ENCODE assay signal across 28 mouse cellular contexts in genomic region chr7:48887973-48888372, GRCm38 (mm10). TPM values are rescaled to one million over a fixed set of nuclear protein-coding genes. Genes with fewer than 3 reads are reported as not detected.
DNase-seq lines count a peak whose midpoint lies in the region; ATAC-seq and TF ChIP-seq lines count a peak whose summit lies in the region.
"Had no signal": no experiment of that assay in that cellular context is flagged by ENCODE, and none has a peak within 500 bp of the region (broad histone marks: within the 10 kb centered on the region; RNA-seq: fewer than 3 reads in every experiment).

No protein-coding gene starts in this region.

- H3K4me2 ChIP-seq in kidney, postnatal 0 days (ENCODE audit: low read length) = no peak overlapping the region
- H3K4me2 ChIP-seq: forebrain, embryonic 15.5 days; intestine, embryonic 15.5 days; limb, embryonic 13.5 days; liver, embryonic 15.5 days; lung, embryonic 15.5 days; stomach, embryonic 15.5 days had no signal

- 21% methylated on average over 8 of the region's 8 CpGs for WGBS in heart, embryonic 10.5 days
- 19% methylated on average over 8 of the region's 8 CpGs for WGBS in kidney, postnatal 0 days

- peak overlapping the region; percentile 72 for H3K27ac ChIP-seq in heart, embryonic 10.5 days
- H3K27ac ChIP-seq in kidney, postnatal 0 days = no peak overlapping the region; the same call in 1 of the 2 replicates
- H3K27ac ChIP-seq: forebrain, embryonic 15.5 days; intestine, embryonic 15.5 days; layer of hippocampus, adult 2 months; limb, embryonic 13.5 days; liver, embryonic 15.5 days; lung, embryonic 15.5 days; stomach, embryonic 15.5 days had no signal

- intact Hi-C loops in left cerebral cortex, postnatal 36 days (cut with DNase I) = loop anchor here (10.0 kb wide), 1 partner anchor 377 kb away; no protein-coding TSS in a partner anchor

- no peaks in the 10 kb centered on the region for H3K9me3 ChIP-seq in heart, embryonic 10.5 days
- H3K9me3 ChIP-seq in kidney, postnatal 0 days (replicated peaks; ENCODE audit: low read length) = no peaks in the 10 kb centered on the region
- H3K9me3 ChIP-seq: forebrain, embryonic 15.5 days; G1E; intestine, embryonic 15.5 days; limb, embryonic 13.5 days; liver, embryonic 15.5 days; lung, embryonic 15.5 days; stomach, embryonic 15.5 days had no signal

- peaks cover 35% of the 10 kb centered on the region for H3K4me1 ChIP-seq in heart, embryonic 10.5 days
- H3K4me1 ChIP-seq in kidney, postnatal 0 days (replicated peaks; ENCODE audit: insufficient read depth, low read length) = peaks cover 9% of the 10 kb centered on the region
- H3K4me1 ChIP-seq: intestine, embryonic 15.5 days had no signal

- no peaks in the 10 kb centered on the region for H3K36me3 ChIP-seq in heart, embryonic 10.5 days
- H3K36me3 ChIP-seq in kidney, postnatal 0 days (ENCODE audit: insufficient read depth, low read length) = no peaks in the 10 kb centered on the region
- H3K36me3 ChIP-seq: forebrain, embryonic 15.5 days; G1E; intestine, embryonic 15.5 days; limb, embryonic 13.5 days; liver, embryonic 15.5 days; lung, embryonic 15.5 days; stomach, embryonic 15.5 days had no signal

- no peak for TF ChIP-seq CTCF in kidney, postnatal 0 days (IDR thresholded peaks at IDR 0.05; ENCODE audit: low read depth)

- H3K9ac ChIP-seq in kidney, postnatal 0 days (ENCODE audit: low read depth, low read length) = no peak overlapping the region
- H3K9ac ChIP-seq: forebrain, embryonic 15.5 days; intestine, embryonic 15.5 days; limb, embryonic 13.5 days; liver, embryonic 15.5 days; lung, embryonic 15.5 days; stomach, embryonic 15.5 days had no signal

- 0 out of 2 replicates have a peak, but pooled peaks have one; percentile 45 for ATAC-seq in kidney, postnatal 0 days (replicated peaks; ENCODE audit: low FRiP score, low read depth)
- peak; percentile 18 for ATAC-seq in granulocyte monocyte progenitor cell, adult 5-6 weeks (replicated peaks; ENCODE audit: poor library complexity, severe bottlenecking)
- ATAC-seq: forebrain, embryonic 15.5 days; hindbrain, embryonic 16.5 days had no signal

- no peak overlapping the region for H3K4me3 ChIP-seq in heart, embryonic 10.5 days
- H3K4me3 ChIP-seq in kidney, postnatal 0 days (replicated peaks; ENCODE audit: low read depth, low read length) = no peak overlapping the region
- H3K4me3 ChIP-seq: forebrain, embryonic 15.5 days; intestine, embryonic 15.5 days; layer of hippocampus, adult 2 months; limb, embryonic 13.5 days; liver, embryonic 15.5 days; lung, embryonic 15.5 days; stomach, embryonic 15.5 days had no signal

- no peak for DNase-seq in heart, embryonic 10.5 days (ENCODE audit: low spot score)
- no peak for DNase-seq in heart, adult 18-20 months
- peak; percentile 65 for DNase-seq in kidney, postnatal 0 days (ENCODE audit: low spot score)
- DNase-seq in kidney, postnatal 10 days = no peak
- DNase-seq in 3134 (ENCODE audit: extremely low read depth, insufficient read length, low spot score) = peak; percentile 78
- DNase-seq in left cerebral cortex, postnatal 36 days (ENCODE audit: low spot score in 2 of 2) = no peak
- DNase-seq: adrenal gland, adult 2 months; cerebellum, adult 11-12 months; cerebellum, postnatal 14 days; embryo, embryonic 11 days; gastrocnemius, postnatal 10 days; heart, adult 11 months; kidney, postnatal 14 days; lung, postnatal 36 days; thymus, postnatal 4 days had no signal

- H3K27me3 ChIP-seq in heart, embryonic 10.5 days (ENCODE audit: insufficient read depth, poor library complexity, severe bottlenecking) = no peaks in the 10 kb centered on the region; the same call in 1 of the 2 replicates
- H3K27me3 ChIP-seq in kidney, postnatal 0 days (ENCODE audit: insufficient read depth, low read length) = no peaks in the 10 kb centered on the region
- H3K27me3 ChIP-seq: intestine, embryonic 15.5 days; lung, embryonic 15.5 days; stomach, embryonic 15.5 days had no signal

RNA-seq across cellular contexts. Expression of gene E2f8, which starts 6.6 kb away (rescaled TPM):
- 21.9 and 25.4 TPM in 2 replicates for polyA plus RNA-seq in heart, embryonic 10.5 days (2016; fragmentation: Nextera tagmentation; extraction: Ambion mirVana)
- total RNA-seq in heart, adult 18-20 months (2021) = under 1 TPM; 0.45 to 0.82 TPM
- 5.5 and 7.3 TPM in 2 replicates for polyA plus RNA-seq in kidney, postnatal 0 days (2015; fragmentation: Nextera tagmentation; extraction: Ambion mirVana)
- total RNA-seq in granulocyte monocyte progenitor cell, adult 5-6 weeks (2014; fragmentation: Nextera tagmentation) = 92.7 and 99.0 TPM in 2 replicates
- total RNA-seq in granulocyte monocyte progenitor cell, adult 5-6 weeks (2017) = 29.6 and 41.6 TPM in 2 replicates
- total RNA-seq in left cerebral cortex, postnatal 36 days (2021) = under 1 TPM; 0.25 to 0.27 TPM

RNA-seq across cellular contexts. Expression of gene Nav2, which starts 20.5 kb away (rescaled TPM):
- polyA plus RNA-seq in heart, embryonic 10.5 days (2016; fragmentation: Nextera tagmentation; extraction: Ambion mirVana) = 23.3 and 27.7 TPM in 2 replicates
- 10 to 100 TPM; 35.5 to 45.2 TPM for total RNA-seq in heart, adult 18-20 months (2021)
- 10.1 and 12.7 TPM in 2 replicates for polyA plus RNA-seq in kidney, postnatal 0 days (2015; fragmentation: Nextera tagmentation; extraction: Ambion mirVana)
- 31.9 and 38.7 TPM in 2 replicates for total RNA-seq in granulocyte monocyte progenitor cell, adult 5-6 weeks (2014; fragmentation: Nextera tagmentation)
- 18.2 and 26.1 TPM in 2 replicates for total RNA-seq in granulocyte monocyte progenitor cell, adult 5-6 weeks (2017)
- 100 to 1,000 TPM in 1 of 2 experiments, 10 to 100 TPM in 1; 62.0 to 120 TPM for total RNA-seq in left cerebral cortex, postnatal 36 days (2021)
- polyA plus RNA-seq: G1E had no signal

RNA-seq across cellular contexts. Expression of gene Csrp3, which starts 40.1 kb away (rescaled TPM):
- polyA plus RNA-seq in heart, embryonic 10.5 days (2016; fragmentation: Nextera tagmentation; extraction: Ambion mirVana) = 905 and 1,263 TPM in 2 replicates
- total RNA-seq in heart, adult 18-20 months (2021) = 1,000 to 10,000 TPM; 1,990 to 2,288 TPM
- polyA plus RNA-seq in kidney, postnatal 0 days (2015; fragmentation: Nextera tagmentation; extraction: Ambion mirVana) = not detected in 2 replicates
- total RNA-seq in granulocyte monocyte progenitor cell, adult 5-6 weeks (2014; fragmentation: Nextera tagmentation) = 5.2 and 9.5 TPM in 2 replicates
- 6.3 and 7.1 TPM in 2 replicates for total RNA-seq in granulocyte monocyte progenitor cell, adult 5-6 weeks (2017)
- not detected for total RNA-seq in left cerebral cortex, postnatal 36 days (2021)
- total RNA-seq: adrenal gland, adult 2 months; G1E; layer of hippocampus, adult 2 months; layer of hippocampus, postnatal 25 days; left cerebral cortex, postnatal 10 days; neutrophil, adult 5-6 weeks had no signal
- polyA plus RNA-seq: adrenal gland, adult 2 months; G1E had no signal

Comparison
In these comparisons a context has a peak if more than half of its experiments do, and no peak if none do; other contexts are left out.
1. DNase-seq: peak in kidney, postnatal 0 days (single experiment) and 3134 (single experiment); none in heart, embryonic 10.5 days (single experiment), heart, adult 18-20 months (0 of 2), kidney, postnatal 10 days (single experiment) and left cerebral cortex, postnatal 36 days (0 of 2).
2. RNA of gene E2f8, which starts 6.6 kb away (total RNA-seq): 29.6 to 99.0 TPM in granulocyte monocyte progenitor cell, adult 5-6 weeks; 0.45 to 0.82 TPM in heart, adult 18-20 months and 0.25 to 0.27 TPM in left cerebral cortex, postnatal 36 days; every median in the first group is over 10 times any median in the second.
3. RNA of gene Csrp3, which starts 40.1 kb away (total RNA-seq): 1,990 to 2,288 TPM in heart, adult 18-20 months; 5.2 to 9.5 TPM in granulocyte monocyte progenitor cell, adult 5-6 weeks and not detected in left cerebral cortex, postnatal 36 days; every median in the first group is over 100 times any median in the second.